Mouse (Mus musculus) limb, embryonic 12.5 days (tissue): Measurements from ENCODE around the gene Gmds. TPM values are rescaled to one million over a fixed set of nuclear protein-coding genes. Genes with fewer than 3 reads are reported as not detected.
A peak's percentile ranks its signal among the peaks of the same experiment; 100 is the strongest.

Source experiments
- ATAC-seq: fragments of 200-750 bp; cut with Nextera tagmentation; 2 replicates; pipeline ENCODE4 v1.8.0; 2017; ENCODE audit warnings: low read depth, moderate TSS enrichment; ENCODE audit not compliant: insufficient number of reproducible peaks, insufficient read depth, low FRiP score, low TSS enrichment
- H3K27ac ChIP-seq: fragments of 300-500 bp; sonication (generic); 2 replicates; pipeline ENCODE4 v1.5.1; 2016; ENCODE audit warnings: mild to moderate bottlenecking, moderate library complexity
- H3K27me3 ChIP-seq: fragments of 300-500 bp; sonication (generic); 2 replicates; pipeline ENCODE4 v1.6.1; 2016; ENCODE audit warnings: mild to moderate bottlenecking, moderate library complexity
- H3K36me3 ChIP-seq: fragments of 300-500 bp; sonication (generic); 2 replicates; pipeline ENCODE4 v1.6.1; 2016; ENCODE audit warnings: mild to moderate bottlenecking, moderate library complexity
- H3K4me1 ChIP-seq: fragments of 300-500 bp; sonication (generic); replicated peaks from 2 replicates; pipeline ENCODE4 v1.6.1; 2016
- H3K4me2 ChIP-seq: fragments of 300-500 bp; sonication (generic); 2 replicates; pipeline ENCODE4 v1.6.1; 2016; ENCODE audit warnings: mild to moderate bottlenecking, moderate library complexity
- H3K4me3 ChIP-seq: fragments of 300-500 bp; sonication (generic); replicated peaks from 2 replicates; pipeline ENCODE4 v1.5.1; 2016; ENCODE audit warnings: mild to moderate bottlenecking
- H3K9ac ChIP-seq: fragments of 300-500 bp; sonication (generic); replicated peaks from 2 replicates; pipeline ENCODE4 v1.6.1; 2016; ENCODE audit warnings: mild to moderate bottlenecking, moderate library complexity
- H3K9me3 ChIP-seq: fragments of 300-500 bp; sonication (generic); 2 replicates; pipeline ENCODE4 v1.6.1; 2016; ENCODE audit warnings: mild to moderate bottlenecking, moderate library complexity
- WGBS: fragments of 180-500 bp; shearing (Covaris S2); methylation state at CpG from one replicate; pipeline ENCODE4 v1.1.7; 2016; 5-methylcytosine and 5-hydroxymethylcytosine counted together
- polyA plus RNA-seq: library from polyadenylated mRNA; unstranded; fragments of >200 nt; fragmentation: Nextera tagmentation; extraction: Ambion mirVana; gene quantifications from 2 replicates; pipeline ENCODE4 v1.2.1, GENCODE M21; 2016

The Gmds gene
- polyA plus RNA-seq, 1 experiment from 2014 or later, result 37.3 TPM

GRCm38 (mm10) chr13:31943482-31944275 is 394.9 kb downstream of the Gmds start:
- no peaks in the 10 kb centered on the region for H3K9me3 ChIP-seq
- no peaks in the 10 kb centered on the region for H3K27me3 ChIP-seq
- no peak for ATAC-seq
- no peak overlapping the region for H3K4me3 ChIP-seq
- 33% methylated on average over 7 of the region's 7 CpGs for WGBS
- no peak overlapping the region for H3K27ac ChIP-seq
- H3K9ac ChIP-seq, result no peak overlapping the region
- H3K4me1 ChIP-seq, result no peaks in the 10 kb centered on the region
- H3K36me3 ChIP-seq, result no peaks in the 10 kb centered on the region
- no peak overlapping the region for H3K4me2 ChIP-seq

GRCm38 (mm10) chr13:31929299-31929698 is 409.2 kb downstream of the Gmds start:
- Histone ChIP-seq H3K4me1 (no peaks in the 10 kb centered on the region), H3K36me3 (no peaks in the 10 kb centered on the region), H3K27ac (no peak overlapping the region), H3K4me2 (no peak overlapping the region), H3K9ac (no peak overlapping the region), H3K27me3 (peaks cover 9% of the 10 kb centered on the region), H3K9me3 (no peaks in the 10 kb centered on the region), H3K4me3 (no peak overlapping the region)
- 84% methylated on average over 1 of the region's 1 CpGs for WGBS
- ATAC-seq, result no peak

GRCm38 (mm10) chr13:31926599-31926998 is 411.9 kb downstream of the Gmds start:
- Histone ChIP-seq H3K4me2 (no peak overlapping the region), H3K4me3 (no peak overlapping the region), H3K36me3 (no peaks in the 10 kb centered on the region), H3K27ac (no peak overlapping the region), H3K27me3 (peaks cover 11% of the 10 kb centered on the region), H3K9ac (no peak overlapping the region), H3K9me3 (no peaks in the 10 kb centered on the region), H3K4me1 (no peaks in the 10 kb centered on the region)
- ATAC-seq, result no peak
- 76% methylated on average over 5 of the region's 5 CpGs for WGBS

GRCm38 (mm10) chr13:31924506-31924905 is 414.0 kb downstream of the Gmds start:
- Histone ChIP-seq H3K27ac (no peak overlapping the region), H3K9me3 (no peaks in the 10 kb centered on the region), H3K4me1 (no peaks in the 10 kb centered on the region), H3K27me3 (peaks cover 15% of the 10 kb centered on the region), H3K9ac (no peak overlapping the region), H3K4me3 (no peak overlapping the region), H3K4me2 (no peak overlapping the region), H3K36me3 (no peaks in the 10 kb centered on the region)
- ATAC-seq, result no peak
- WGBS, result 68% methylated on average over 4 of the region's 4 CpGs

- Histone ChIP-seq H3K4me3 (no peak overlapping the region), H3K27ac (no peak overlapping the region), H3K27me3 (peaks cover 12% of the 10 kb centered on the region; the same call in 1 of the 2 replicates), H3K9me3 (no peaks in the 10 kb centered on the region), H3K4me1 (no peaks in the 10 kb centered on the region), H3K4me2 (no peak overlapping the region), H3K9ac (no peak overlapping the region), H3K36me3 (no peaks in the 10 kb centered on the region)
- no peak for ATAC-seq
- 81% methylated on average over 2 of the region's 2 CpGs for WGBS
These were observed 418.8 kb downstream of the Gmds start for GRCm38 (mm10) chr13:31919716-31920115.

- peaks cover 10% of the 10 kb centered on the region; the same call in 1 of the 2 replicates for H3K27me3 ChIP-seq
These were observed 421.2 kb downstream of the Gmds start for GRCm38 (mm10) chr13:31917387-31917786.

GRCm38 (mm10) chr13:31915748-31916147 is 422.8 kb downstream of the Gmds start:
- 74% methylated on average over 6 of the region's 6 CpGs for WGBS
- Histone ChIP-seq H3K36me3 (no peaks in the 10 kb centered on the region), H3K9ac (no peak overlapping the region), H3K4me1 (peaks cover 12% of the 10 kb centered on the region), H3K27ac (no peak overlapping the region), H3K27me3 (peaks cover 10% of the 10 kb centered on the region; the same call in 1 of the 2 replicates), H3K4me2 (no peak overlapping the region), H3K4me3 (no peak overlapping the region), H3K9me3 (no peaks in the 10 kb centered on the region)
- no peak for ATAC-seq

More at GRCm38 (mm10) chr13:31917387-31917786, 421.2 kb downstream of the Gmds start:
- H3K36me3 ChIP-seq, result no peaks in the 10 kb centered on the region
- ATAC-seq, result no peak
- no peak overlapping the region for H3K4me2 ChIP-seq
- no peaks in the 10 kb centered on the region for H3K4me1 ChIP-seq
- H3K9me3 ChIP-seq, result no peaks in the 10 kb centered on the region
- no peak overlapping the region for H3K4me3 ChIP-seq
- H3K27ac ChIP-seq, result no peak overlapping the region
- no peak overlapping the region for H3K9ac ChIP-seq
- WGBS, result 48% methylated on average over 5 of the region's 5 CpGs

- H3K4me3 ChIP-seq, result no peak overlapping the region
- no peak overlapping the region for H3K9ac ChIP-seq
- peaks cover 9% of the 10 kb centered on the region; the same call in 1 of the 2 replicates for H3K27me3 ChIP-seq
- peaks cover 12% of the 10 kb centered on the region for H3K4me1 ChIP-seq
- no peak overlapping the region for H3K4me2 ChIP-seq
- no peaks in the 10 kb centered on the region for H3K9me3 ChIP-seq
- no peak overlapping the region for H3K27ac ChIP-seq
- H3K36me3 ChIP-seq, result no peaks in the 10 kb centered on the region
- ATAC-seq, result no peak
- WGBS, result 49% methylated on average over 4 of the region's 4 CpGs
These were observed 423.5 kb downstream of the Gmds start for GRCm38 (mm10) chr13:31914901-31915587.

- peaks cover 12% of the 10 kb centered on the region for H3K4me1 ChIP-seq
- no peak for ATAC-seq
- H3K27ac ChIP-seq, result no peak overlapping the region; the same call in 1 of the 2 replicates
- no peak overlapping the region for H3K4me3 ChIP-seq
- peak overlapping the region; percentile 21; the same call in 1 of the 2 replicates for H3K4me2 ChIP-seq
- no peaks in the 10 kb centered on the region for H3K9me3 ChIP-seq
- H3K36me3 ChIP-seq, result no peaks in the 10 kb centered on the region
- 7% methylated on average over 5 of the region's 5 CpGs for WGBS
- no peak overlapping the region for H3K9ac ChIP-seq
- peaks cover 5% of the 10 kb centered on the region; the same call in 1 of the 2 replicates for H3K27me3 ChIP-seq
These were observed 426.6 kb downstream of the Gmds start for GRCm38 (mm10) chr13:31911956-31912355.

GRCm38 (mm10) chr13:31911362-31911761 is 427.2 kb downstream of the Gmds start:
- no peak overlapping the region for H3K4me2 ChIP-seq
- H3K36me3 ChIP-seq, result no peaks in the 10 kb centered on the region
- H3K4me1 ChIP-seq, result peaks cover 12% of the 10 kb centered on the region
- H3K9ac ChIP-seq, result no peak overlapping the region
- H3K9me3 ChIP-seq, result no peaks in the 10 kb centered on the region
- no peak overlapping the region for H3K4me3 ChIP-seq
- ATAC-seq, result no peak
- peaks cover 6% of the 10 kb centered on the region; the same call in 1 of the 2 replicates for H3K27me3 ChIP-seq
- WGBS, result 31% methylated on average over 2 of the region's 2 CpGs
- H3K27ac ChIP-seq, result no peak overlapping the region

GRCm38 (mm10) chr13:31909031-31909430 is 429.5 kb downstream of the Gmds start:
- Histone ChIP-seq H3K36me3 (no peaks in the 10 kb centered on the region), H3K27me3 (peaks cover 3% of the 10 kb centered on the region; the same call in 1 of the 2 replicates), H3K9ac (no peak overlapping the region), H3K4me2 (no peak overlapping the region), H3K4me1 (peaks cover 12% of the 10 kb centered on the region), H3K4me3 (no peak overlapping the region), H3K27ac (no peak overlapping the region), H3K9me3 (no peaks in the 10 kb centered on the region)
- ATAC-seq, result no peak
- WGBS, result 83% methylated on average over 3 of the region's 3 CpGs
